Mouse (Mus musculus) embryonic facial prominence, embryonic 10.5 days (tissue): ENCODE results near the gene Hnrnpc. TPM values are rescaled to one million over a fixed set of nuclear protein-coding genes. Genes with fewer than 3 reads are reported as not detected.
A peak's percentile ranks its signal among the peaks of the same experiment; 100 is the strongest.

Source experiments
- DNase-seq: peaks from one replicate; pipeline ENCODE4 v3.0.0-alpha.2; 2017; ENCODE audit warnings: low spot score
- H3K27ac ChIP-seq: fragments of 300-500 bp; sonication (generic); replicated peaks from 2 replicates; pipeline ENCODE4 v1.5.1; 2016; ENCODE audit warnings: mild to moderate bottlenecking
- H3K27me3 ChIP-seq: fragments of 300-500 bp; sonication (generic); replicated peaks from 2 replicates; pipeline ENCODE4 v1.6.1; 2016; ENCODE audit warnings: low read depth, mild to moderate bottlenecking; ENCODE audit not compliant: poor library complexity, severe bottlenecking
- H3K36me3 ChIP-seq: fragments of 300-500 bp; sonication (generic); replicated peaks from 2 replicates; pipeline ENCODE4 v1.6.1; 2016; ENCODE audit warnings: mild to moderate bottlenecking, moderate library complexity
- H3K4me1 ChIP-seq: fragments of 300-500 bp; sonication (generic); 2 replicates; pipeline ENCODE4 v1.6.1; 2016
- H3K4me3 ChIP-seq: fragments of 300-500 bp; sonication (generic); 2 replicates; pipeline ENCODE4 v1.5.1; 2016; ENCODE audit warnings: mild to moderate bottlenecking, moderate library complexity
- H3K9me3 ChIP-seq: fragments of 300-500 bp; sonication (generic); 2 replicates; pipeline ENCODE4 v1.6.1; 2016; ENCODE audit warnings: mild to moderate bottlenecking
- WGBS: fragments of 180-500 bp; shearing (Covaris S2); methylation state at CpG from one replicate; pipeline ENCODE4 v1.1.7; 2016; 5-methylcytosine and 5-hydroxymethylcytosine counted together
- polyA plus RNA-seq: library from polyadenylated mRNA; unstranded; fragments of >200 nt; fragmentation: Nextera tagmentation; extraction: Ambion mirVana; gene quantifications from 2 replicates; pipeline ENCODE4 v1.2.1, GENCODE M21; 2016

The Hnrnpc gene
- polyA plus RNA-seq, 1 experiment from 2014 or later = 893 TPM

DNA sequence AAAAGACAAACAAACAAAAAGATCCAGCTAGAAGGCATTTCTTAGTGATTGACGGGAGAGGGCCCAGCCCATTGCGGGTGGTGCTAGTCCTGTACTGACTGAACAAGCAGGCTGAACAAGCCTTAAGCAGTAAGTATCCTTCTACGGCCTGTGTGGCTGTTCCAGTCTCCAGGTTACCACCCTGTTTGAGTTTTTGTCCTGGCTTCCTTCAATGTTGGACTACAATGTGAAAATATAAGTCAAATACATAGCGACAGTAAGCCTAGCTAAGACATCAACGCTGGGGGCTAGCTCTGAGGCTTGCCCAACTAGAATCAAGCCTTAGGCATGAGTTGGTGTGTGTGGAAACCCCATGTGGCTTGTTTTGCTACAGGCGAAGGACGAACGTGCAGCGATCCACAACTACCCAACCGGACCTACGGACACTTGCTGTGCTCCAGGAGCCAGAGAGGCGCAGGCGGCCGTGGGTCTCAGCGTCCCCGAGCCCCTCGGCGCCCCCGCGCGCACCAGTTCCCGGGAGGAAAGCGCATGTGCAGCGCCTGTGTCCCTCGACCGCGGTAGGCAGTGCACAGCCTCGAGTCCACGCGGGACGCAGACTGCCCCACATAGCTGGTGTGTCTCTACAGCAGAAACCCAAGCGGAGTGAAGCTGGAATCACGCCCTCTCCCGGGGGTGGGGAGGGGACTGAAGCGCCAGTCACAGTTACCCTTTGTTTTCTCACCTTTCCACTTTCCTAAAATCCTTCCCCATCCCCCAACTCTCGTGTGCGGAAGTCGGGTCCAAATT, 15.2 kb upstream of the Hnrnpc start:
- WGBS = under 1% methylated on average over 38 of the region's 38 CpGs
- peak; percentile 81 for DNase-seq
- peak overlapping the region; percentile 65 for H3K4me3 ChIP-seq
- H3K27ac ChIP-seq = peak overlapping the region; percentile 92
- H3K9me3 ChIP-seq = no peaks in the 10 kb centered on the region
- H3K4me1 ChIP-seq = peaks cover 17% of the 10 kb centered on the region
- H3K36me3 ChIP-seq = no peaks in the 10 kb centered on the region
- peaks cover 17% of the 10 kb centered on the region for H3K27me3 ChIP-seq

DNA sequence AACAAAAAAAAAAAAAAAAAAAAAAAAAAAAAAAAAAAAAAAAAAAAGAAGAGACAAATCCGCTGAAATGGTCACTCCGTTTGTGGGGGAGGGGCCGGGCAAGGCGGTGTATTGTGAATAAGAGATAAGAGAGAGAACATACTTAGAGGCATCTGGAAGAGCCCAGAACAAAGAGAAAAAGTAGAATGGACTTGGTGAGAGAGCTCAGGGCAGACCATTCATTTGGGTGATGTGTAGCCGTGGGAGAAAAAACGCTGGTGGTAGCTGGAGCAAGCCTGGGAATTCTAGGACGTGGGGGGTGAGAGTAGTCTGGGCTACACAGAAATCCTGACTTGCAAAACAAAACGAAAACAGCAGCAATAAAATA, 14.6 kb upstream of the Hnrnpc start:
- peak overlapping the region; percentile 92 for H3K27ac ChIP-seq
- H3K9me3 ChIP-seq = no peaks in the 10 kb centered on the region
- 31% methylated on average over 8 of the region's 8 CpGs for WGBS
- no peak for DNase-seq
- H3K36me3 ChIP-seq = no peaks in the 10 kb centered on the region
- peaks cover 17% of the 10 kb centered on the region for H3K4me1 ChIP-seq
- peak overlapping the region; percentile 65 for H3K4me3 ChIP-seq
- peaks cover 17% of the 10 kb centered on the region for H3K27me3 ChIP-seq

DNA sequence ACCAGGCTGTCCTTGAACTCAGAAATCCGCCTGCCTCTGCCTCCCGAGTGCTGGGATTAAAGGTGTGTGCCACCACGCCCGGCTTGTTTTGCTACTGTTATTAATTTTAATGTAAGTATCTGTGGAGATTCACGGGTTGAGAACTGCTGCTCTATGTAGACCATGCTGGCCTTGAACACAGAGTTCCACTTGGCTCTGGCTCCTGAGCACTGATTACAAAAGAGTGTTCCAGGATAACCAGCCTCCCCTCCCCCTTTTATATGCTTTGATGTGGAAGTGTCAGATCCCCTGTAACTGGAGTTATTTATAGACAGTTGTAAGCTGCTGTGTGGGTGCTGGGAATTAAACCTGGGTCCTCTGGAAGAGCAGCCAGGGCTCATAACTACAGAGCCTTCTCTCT, 13.4 kb upstream of the Hnrnpc start:
- H3K4me3 ChIP-seq = no peak overlapping the region
- 90% methylated on average over 5 of the region's 5 CpGs for WGBS
- DNase-seq = no peak
- no peak overlapping the region for H3K27ac ChIP-seq
- no peaks in the 10 kb centered on the region for H3K9me3 ChIP-seq
- peaks cover 17% of the 10 kb centered on the region for H3K27me3 ChIP-seq
- H3K4me1 ChIP-seq = peaks cover 17% of the 10 kb centered on the region
- H3K36me3 ChIP-seq = no peaks in the 10 kb centered on the region

DNA sequence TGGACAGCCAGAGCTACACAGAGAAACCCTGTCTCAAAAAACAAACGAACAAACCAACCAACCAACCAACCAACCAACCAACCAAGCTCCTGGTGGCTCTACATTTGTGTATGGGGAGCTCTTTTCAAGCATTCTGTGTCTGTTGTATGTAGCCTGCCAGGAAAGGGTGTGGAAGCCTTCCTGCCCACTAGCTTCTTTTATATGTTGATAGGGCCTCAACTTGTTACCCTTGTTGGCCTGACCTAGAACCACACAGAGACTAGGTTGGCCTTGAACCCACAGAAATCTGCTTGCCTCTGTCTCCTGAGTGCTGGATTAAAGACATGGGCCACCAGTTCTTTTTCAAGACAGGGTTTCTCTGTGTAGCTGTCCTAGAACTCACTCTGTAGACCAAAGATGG, 10.3 kb upstream of the Hnrnpc start:
- no peak for DNase-seq
- H3K27ac ChIP-seq = no peak overlapping the region
- no peak overlapping the region for H3K4me3 ChIP-seq
- H3K36me3 ChIP-seq = no peaks in the 10 kb centered on the region
- peaks cover 7% of the 10 kb centered on the region for H3K4me1 ChIP-seq
- no peaks in the 10 kb centered on the region for H3K9me3 ChIP-seq
- no peaks in the 10 kb centered on the region for H3K27me3 ChIP-seq
- 76% methylated on average over 1 of the region's 1 CpGs for WGBS

DNA sequence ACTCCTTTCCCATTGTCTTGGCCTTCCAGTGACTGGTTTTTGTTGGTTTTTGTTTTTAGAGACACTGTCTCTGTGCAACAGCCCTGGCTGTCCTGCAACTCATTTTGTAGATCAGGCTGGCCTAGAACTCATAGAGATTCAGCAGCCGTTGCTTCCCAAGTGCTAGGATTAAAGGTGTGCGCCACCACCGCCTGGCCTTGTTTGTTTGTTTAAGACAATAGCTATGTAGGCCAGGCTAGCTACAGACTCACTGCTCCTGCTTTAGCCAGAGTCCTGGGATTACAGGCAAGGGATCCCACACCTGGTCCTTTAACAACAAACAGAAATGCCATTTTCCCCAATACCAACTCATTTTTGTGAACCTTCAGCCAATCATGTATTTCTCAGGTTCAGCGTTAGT, 6.5 kb upstream of the Hnrnpc start, which contains the start of gene Rpgrip1:
Gene Rpgrip1 (plus strand): TSS at position 359 of the 400 bp plus-strand sequence.
- WGBS = 91% methylated on average over 4 of the region's 4 CpGs
- no peak for DNase-seq
- Histone ChIP-seq H3K36me3 (no peaks in the 10 kb centered on the region), H3K4me3 (no peak within 1 kb of the TSS), H3K27ac (no peak within 1 kb of the TSS), H3K27me3 (no peaks in the 10 kb centered on the region), H3K4me1 (peaks cover 5% of the 10 kb centered on the region), H3K9me3 (no peaks in the 10 kb centered on the region)

DNA sequence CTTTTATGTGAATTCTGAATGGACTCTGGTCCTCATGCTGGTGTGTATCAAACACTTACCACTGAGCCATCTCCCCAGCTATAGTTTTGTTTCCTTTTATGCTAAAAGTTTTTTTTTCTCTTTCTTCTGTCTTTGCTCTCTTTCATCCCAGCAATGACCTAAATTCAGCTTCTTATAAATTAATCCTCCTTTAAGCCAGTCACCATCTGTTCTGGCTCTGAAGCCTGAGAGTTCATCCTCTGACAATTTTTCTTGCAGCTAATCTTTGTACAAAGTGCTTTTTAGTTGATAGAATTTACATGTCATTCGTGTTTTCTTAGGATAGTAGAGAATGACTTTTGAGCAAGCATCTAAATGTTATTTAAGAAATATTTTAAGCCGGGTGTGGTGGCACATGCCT, 4.2 kb upstream of the Hnrnpc start:
- Histone ChIP-seq H3K4me1 (peaks cover 10% of the 10 kb centered on the region), H3K36me3 (no peaks in the 10 kb centered on the region), H3K9me3 (no peaks in the 10 kb centered on the region), H3K4me3 (no peak overlapping the region), H3K27ac (no peak overlapping the region), H3K27me3 (no peaks in the 10 kb centered on the region)
- WGBS = 84% methylated on average over 2 of the region's 2 CpGs
- DNase-seq = no peak

DNA sequence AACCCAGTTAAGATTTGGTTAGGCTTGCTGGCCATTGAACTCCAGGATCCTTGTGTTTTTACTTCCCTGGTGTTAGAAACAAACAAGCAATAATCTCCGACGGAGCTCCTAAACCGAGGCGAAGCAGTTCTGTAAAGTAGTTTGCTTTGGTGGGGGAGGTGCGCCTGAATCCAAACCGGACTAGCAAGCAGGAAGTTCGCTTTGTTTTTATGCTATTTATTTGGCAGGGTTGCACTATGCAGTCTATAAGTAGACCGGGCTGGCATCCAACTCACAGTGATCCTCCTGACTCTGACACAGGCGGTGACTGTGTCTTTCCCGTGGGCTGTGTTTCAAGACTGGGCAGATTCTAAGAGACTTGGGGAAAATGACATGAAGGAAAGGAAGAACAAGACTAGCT, 2.9 kb upstream of the Hnrnpc start:
- Histone ChIP-seq H3K27me3 (no peaks in the 10 kb centered on the region), H3K4me3 (no peak overlapping the region), H3K9me3 (no peaks in the 10 kb centered on the region), H3K36me3 (peaks cover 7% of the 10 kb centered on the region), H3K27ac (peak overlapping the region; percentile 40; the same call in 1 of the 2 replicates), H3K4me1 (peaks cover 20% of the 10 kb centered on the region)
- DNase-seq = no peak
- WGBS = 26% methylated on average over 10 of the region's 10 CpGs

DNA sequence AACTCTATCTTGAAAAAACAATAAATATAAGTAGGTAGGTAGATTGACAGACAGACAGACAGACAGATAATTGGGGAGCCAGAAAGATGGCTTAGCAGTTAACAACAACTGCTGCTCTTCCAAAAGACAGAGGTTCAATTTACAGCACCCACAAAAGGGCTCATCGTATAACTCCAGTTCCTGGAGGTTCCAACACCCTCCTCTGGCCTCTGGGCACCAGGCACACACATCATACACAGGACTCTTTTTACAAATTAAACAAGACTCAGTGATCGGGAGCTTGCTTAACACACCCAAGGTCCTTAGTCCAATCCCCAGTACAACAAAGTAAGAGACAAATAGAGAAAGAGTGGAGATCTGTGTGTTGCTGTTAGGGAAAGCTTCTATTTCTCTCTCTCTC, 1.5 kb upstream of the Hnrnpc start:
- no peaks in the 10 kb centered on the region for H3K27me3 ChIP-seq
- peaks cover 19% of the 10 kb centered on the region for H3K36me3 ChIP-seq
- no peak for DNase-seq
- peaks cover 33% of the 10 kb centered on the region for H3K4me1 ChIP-seq
- H3K4me3 ChIP-seq = no peak overlapping the region
- H3K9me3 ChIP-seq = no peaks in the 10 kb centered on the region
- no peak overlapping the region; the same call in 1 of the 2 replicates for H3K27ac ChIP-seq
- 81% methylated on average over 2 of the region's 2 CpGs for whole genome bisulfite sequencing

DNA sequence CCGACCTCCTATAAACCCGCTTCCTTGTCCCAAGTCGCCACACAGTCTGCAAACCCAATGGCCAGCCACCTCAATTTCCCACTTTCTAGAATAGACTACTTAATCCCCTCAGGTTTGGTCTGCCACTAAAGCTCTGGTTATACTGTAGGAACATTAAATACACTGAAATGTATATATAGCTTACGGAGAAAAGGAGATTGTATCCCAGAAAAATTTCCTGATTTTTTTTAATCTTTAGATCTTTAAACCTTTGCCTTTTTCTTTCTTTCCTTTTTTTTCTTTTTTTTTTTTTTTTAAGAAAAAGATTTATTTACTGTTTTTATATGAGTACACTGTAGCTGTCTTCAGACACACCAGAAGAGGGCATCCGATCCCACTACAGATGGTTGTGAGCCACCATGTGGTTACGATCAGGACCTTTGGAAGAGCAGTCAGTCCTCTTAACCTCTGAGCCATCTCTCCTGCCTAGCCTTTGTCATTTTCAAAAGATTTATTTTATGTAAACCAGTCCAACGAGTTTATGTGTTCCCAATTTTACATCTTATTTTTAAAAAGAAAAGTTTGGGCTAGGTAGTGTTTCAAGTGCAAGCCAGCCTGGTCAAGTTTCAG, 953 bp upstream of the Hnrnpc start:
- peak overlapping the region; percentile 99 for H3K27ac ChIP-seq
- 39% methylated on average over 7 of the region's 7 CpGs for WGBS
- no peaks in the 10 kb centered on the region for H3K27me3 ChIP-seq
- DNase-seq = peak; percentile 19
- H3K9me3 ChIP-seq = no peaks in the 10 kb centered on the region
- H3K4me3 ChIP-seq = peak overlapping the region; percentile 98
- peaks cover 36% of the 10 kb centered on the region for H3K4me1 ChIP-seq
- H3K36me3 ChIP-seq = peaks cover 22% of the 10 kb centered on the region

DNA sequence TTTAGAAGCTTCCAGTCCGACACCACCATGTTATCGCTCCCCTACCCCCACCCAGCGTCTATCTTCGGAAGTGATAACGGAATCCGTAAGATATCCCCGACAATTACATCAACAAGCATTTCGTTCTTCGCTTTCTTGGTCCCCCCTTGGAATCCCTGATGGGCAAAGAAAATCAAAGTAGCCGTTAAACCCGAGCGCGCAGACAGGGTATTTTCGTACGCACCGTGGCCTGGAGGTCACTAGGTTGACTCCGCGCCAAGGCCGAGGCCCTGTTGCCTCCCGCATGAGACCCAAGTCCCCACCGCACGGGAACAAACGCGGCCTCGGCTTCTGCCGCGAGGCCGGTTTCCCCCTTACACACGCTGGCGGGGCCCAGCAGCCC, 363 bp downstream of the Hnrnpc start:
- H3K4me1 ChIP-seq = peaks cover 36% of the 10 kb centered on the region
- H3K27me3 ChIP-seq = no peaks in the 10 kb centered on the region
- peak overlapping the region; percentile 99 for H3K27ac ChIP-seq
- H3K9me3 ChIP-seq = no peaks in the 10 kb centered on the region
- DNase-seq = no peak
- H3K36me3 ChIP-seq = peaks cover 35% of the 10 kb centered on the region
- WGBS = under 1% methylated on average over 30 of the region's 30 CpGs
- H3K4me3 ChIP-seq = peak overlapping the region; percentile 98

DNA sequence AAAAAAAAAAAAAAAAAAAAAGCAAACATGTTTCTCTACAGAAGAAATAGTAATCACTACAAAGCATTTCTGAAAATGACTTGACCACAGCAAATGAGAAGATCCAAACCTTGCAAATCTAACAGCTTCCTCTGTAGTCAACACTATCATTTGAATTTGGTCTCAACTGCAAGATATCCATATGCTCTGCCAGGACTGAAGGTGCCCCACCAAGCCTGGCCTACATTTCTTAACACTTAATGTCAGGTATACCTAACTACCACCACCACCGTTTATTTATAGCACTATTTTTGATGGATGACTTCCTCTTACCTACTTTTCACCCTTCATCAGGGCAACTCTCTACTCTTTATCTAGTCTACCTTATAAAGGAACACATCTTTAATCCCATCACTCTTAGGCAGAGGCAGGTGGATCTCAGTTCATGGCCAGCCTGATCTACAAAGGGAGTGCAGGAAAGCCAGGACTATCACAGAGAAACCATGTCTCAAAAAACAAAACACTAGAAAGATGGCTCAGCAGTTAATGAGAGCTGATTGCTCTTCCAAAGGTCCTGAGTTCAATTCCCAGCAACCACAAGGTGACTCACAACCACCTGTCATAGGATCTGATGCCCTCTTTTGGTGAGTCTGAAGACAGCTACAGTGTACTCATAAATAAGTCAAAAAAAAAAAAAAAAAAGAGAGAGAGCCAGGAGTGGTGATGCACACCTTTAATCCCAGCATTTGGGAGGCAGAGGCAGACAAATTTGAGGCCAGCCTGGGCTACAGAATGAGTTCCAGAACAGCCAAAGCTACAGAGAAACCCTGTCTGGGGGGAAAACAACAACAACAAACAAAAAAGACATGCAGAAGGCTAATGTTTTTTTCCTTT, 2.3 kb downstream of the Hnrnpc start:
- 88% methylated on average over 1 of the region's 1 CpGs for WGBS
- Histone ChIP-seq H3K4me1 (peaks cover 31% of the 10 kb centered on the region), H3K27ac (no peak overlapping the region), H3K4me3 (peak overlapping the region; percentile 98), H3K9me3 (no peaks in the 10 kb centered on the region), H3K27me3 (no peaks in the 10 kb centered on the region), H3K36me3 (peaks cover 46% of the 10 kb centered on the region)
- DNase-seq = no peak

DNA sequence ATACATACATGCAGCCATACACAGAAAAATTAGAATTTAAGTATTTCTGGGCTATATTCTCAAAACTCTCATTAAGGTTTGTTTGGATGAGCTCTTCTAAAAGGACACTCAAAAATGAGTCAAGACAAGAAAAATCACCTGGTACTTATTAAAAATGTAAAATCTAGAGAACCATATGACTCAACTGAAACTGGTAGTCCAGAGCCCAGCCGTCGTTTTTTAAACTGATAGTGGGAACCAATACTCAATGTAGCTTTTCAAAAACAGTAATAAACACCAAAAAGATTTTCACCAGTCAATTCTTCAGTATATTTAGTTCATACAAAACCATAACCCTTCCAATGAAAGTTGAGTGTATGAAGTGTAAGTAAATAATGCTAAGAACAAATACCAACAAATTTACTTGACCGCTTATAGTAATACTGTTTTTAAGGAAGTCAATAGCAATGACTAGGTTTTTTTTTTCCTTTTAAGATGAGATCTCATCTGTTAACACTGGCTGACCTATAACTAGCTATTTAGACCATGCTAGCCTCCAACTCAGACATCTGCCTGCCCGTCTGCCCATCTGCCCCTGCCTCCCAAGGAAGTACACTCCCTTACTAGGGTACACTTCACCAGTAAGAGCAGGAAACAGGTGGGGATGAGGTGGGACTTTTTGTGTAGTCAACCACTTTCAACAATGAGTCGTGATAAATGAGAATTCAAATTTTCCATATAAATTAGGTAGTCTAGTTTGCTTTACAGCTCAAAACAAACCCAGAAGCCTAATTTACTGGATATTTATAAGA, 3.5 kb downstream of the Hnrnpc start:
- 82% methylated on average over 5 of the region's 5 CpGs for WGBS

More for the DNA sequence above, 3.5 kb downstream of the Hnrnpc start:
- no peaks in the 10 kb centered on the region for H3K27me3 ChIP-seq
- DNase-seq = no peak
- H3K36me3 ChIP-seq = peaks cover 58% of the 10 kb centered on the region
- peaks cover 31% of the 10 kb centered on the region for H3K4me1 ChIP-seq
- no peak overlapping the region for H3K27ac ChIP-seq
- peak overlapping the region; percentile 98; the same call in 1 of the 2 replicates for H3K4me3 ChIP-seq
- H3K9me3 ChIP-seq = no peaks in the 10 kb centered on the region
